Mouse (Mus musculus): ENCODE data around the gene Ppm1h. TPM values are rescaled to one million over a fixed set of nuclear protein-coding genes. Genes with fewer than 3 reads are reported as not detected.

Gene Ppm1h
- polyA plus RNA-seq, 1 experiment from 2014 or later: 2.2 TPM

DNA sequence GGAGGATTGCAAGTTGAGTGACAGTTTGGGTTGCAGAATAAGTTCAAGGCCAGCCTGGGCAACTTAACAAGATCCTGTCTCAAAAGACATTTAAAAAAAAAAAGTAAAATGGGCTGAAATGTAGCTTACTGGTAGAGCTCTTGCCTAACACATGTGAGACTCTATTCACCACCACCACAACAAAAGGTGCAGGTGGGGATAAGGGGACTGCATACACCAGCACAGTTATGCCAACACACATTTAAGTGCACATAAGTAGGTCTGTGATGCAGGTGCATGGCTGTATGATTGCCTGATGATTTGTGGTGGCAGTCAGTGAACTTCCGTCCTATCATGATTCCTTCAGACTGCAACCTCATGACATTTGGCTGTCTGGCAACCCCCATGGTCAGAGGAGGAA is 167.9 kb downstream of the Ppm1h start:
- Histone ChIP-seq H3K9me3 (replicated peaks) (no peaks in the 10 kb centered on the region), H3K9ac (no peak overlapping the region), H3K27me3 (no peaks in the 10 kb centered on the region), H3K4me1 (replicated peaks) (no peaks in the 10 kb centered on the region), H3K4me2 (no peak overlapping the region), H3K27ac (replicated peaks) (no peak overlapping the region), H3K4me3 (replicated peaks) (no peak overlapping the region), H3K36me3 (replicated peaks) (no peaks in the 10 kb centered on the region)
- ATAC-seq (ENCODE audit: insufficient read depth): no peak
- 57% methylated on average over 1 of the region's 1 CpGs for WGBS (ENCODE audit: insufficient replicate concordance)

DNA sequence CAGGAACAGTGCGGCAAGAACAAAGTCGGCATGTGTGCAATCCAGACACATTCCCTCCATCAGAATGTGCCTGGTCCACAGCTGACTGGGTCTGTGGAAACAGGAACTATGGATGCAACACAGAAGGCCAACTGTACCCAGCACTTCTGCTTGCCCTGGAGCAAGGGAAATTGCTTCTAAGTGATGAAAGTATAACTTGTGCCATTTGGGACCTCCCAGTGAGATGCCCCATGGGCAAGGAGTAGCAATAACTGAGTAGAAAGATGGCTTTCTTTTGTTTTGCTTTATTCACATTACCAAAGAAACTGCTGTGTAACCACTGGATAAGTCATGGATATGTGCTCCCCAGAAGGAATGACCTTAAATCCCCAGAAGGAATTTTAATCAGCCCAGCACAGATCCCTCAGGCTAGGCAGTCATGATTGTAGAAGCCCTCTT is 169.5 kb downstream of the Ppm1h start:
- H3K4me3 ChIP-seq (replicated peaks): no peak overlapping the region
- H3K4me2 ChIP-seq: no peak overlapping the region
- no peaks in the 10 kb centered on the region for H3K27me3 ChIP-seq
- no peak for ATAC-seq (ENCODE audit: insufficient read depth)
- no peak overlapping the region for H3K9ac ChIP-seq
- H3K4me1 ChIP-seq (replicated peaks): no peaks in the 10 kb centered on the region
- no peaks in the 10 kb centered on the region for H3K36me3 ChIP-seq (replicated peaks)
- 74% methylated on average over 2 of the region's 2 CpGs for WGBS (ENCODE audit: insufficient replicate concordance)
- H3K9me3 ChIP-seq (replicated peaks): no peaks in the 10 kb centered on the region
- no peak overlapping the region for H3K27ac ChIP-seq (replicated peaks)

DNA sequence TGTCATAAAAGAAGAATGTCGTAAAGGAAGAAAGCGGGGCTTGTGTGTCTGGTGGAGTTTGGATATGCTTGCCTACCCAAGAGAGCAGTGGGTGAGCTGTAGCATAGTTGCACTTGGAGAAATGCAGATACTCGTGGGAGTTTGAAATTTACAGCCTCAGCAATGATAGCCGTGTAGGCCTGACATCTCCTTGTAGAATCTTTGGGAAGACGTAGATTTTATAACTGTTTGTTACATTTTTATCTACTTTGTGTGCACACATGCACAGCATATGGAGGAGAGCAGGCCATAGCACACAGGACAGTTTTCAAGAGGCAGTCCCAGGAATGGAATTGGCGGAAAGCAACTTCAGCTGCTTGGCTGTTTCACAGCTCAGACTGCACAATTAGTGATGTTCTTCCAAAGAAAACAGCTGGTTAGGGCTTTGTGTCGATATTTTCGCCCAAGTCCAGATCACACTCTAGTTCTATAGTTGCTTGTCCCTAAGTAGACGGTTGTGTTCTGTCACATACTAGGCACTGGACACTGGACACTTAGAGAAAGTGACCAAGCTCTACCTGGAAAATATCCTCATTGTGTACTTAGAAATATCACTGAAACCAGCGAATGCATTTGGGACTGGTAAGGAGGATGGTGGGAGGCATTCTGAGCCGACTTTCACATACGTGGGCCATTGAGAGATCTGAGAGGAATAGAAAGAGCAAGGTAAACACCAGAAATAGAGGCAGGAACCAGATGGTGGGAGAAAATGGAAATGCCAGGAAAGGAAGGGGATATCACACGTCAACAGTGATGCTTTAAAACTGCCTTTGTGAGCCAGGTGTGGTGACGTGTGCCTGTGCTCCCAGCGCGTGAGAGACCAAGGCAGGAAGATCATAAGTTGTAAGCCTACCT is 173.0 kb downstream of the Ppm1h start:
- no peak overlapping the region for H3K27ac ChIP-seq (replicated peaks)
- 75% methylated on average over 16 of the region's 16 CpGs for WGBS (ENCODE audit: insufficient replicate concordance)
- no peak overlapping the region for H3K4me3 ChIP-seq (replicated peaks)
- no peak overlapping the region for H3K9ac ChIP-seq
- no peak overlapping the region for H3K4me2 ChIP-seq
- H3K27me3 ChIP-seq: no peaks in the 10 kb centered on the region
- no peaks in the 10 kb centered on the region for H3K9me3 ChIP-seq (replicated peaks)
- no peaks in the 10 kb centered on the region for H3K4me1 ChIP-seq (replicated peaks)
- ATAC-seq (ENCODE audit: insufficient read depth): no peak
- no peaks in the 10 kb centered on the region for H3K36me3 ChIP-seq (replicated peaks)

DNA sequence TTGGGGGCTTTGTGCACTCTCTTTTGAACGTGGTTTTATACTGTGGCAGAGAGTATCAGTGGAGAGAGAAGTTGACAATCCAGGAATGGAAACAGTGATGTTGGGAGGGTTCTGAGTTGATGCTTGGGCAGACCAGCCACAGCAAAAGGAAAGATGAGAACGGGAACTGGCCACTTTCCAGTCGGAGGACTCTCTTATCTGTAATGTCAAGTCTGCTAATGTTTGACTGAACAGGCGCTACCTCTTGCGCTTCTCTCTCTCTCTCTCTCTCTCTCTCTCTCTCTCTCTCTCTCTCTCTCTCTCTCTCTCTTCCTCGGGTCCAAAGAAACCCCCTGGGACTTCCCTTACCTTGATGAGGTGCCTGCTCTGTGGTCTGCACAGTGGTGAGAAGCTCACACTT is 176.0 kb downstream of the Ppm1h start:
- 44% methylated on average over 6 of the region's 6 CpGs for WGBS (ENCODE audit: insufficient replicate concordance)
- H3K27ac ChIP-seq (replicated peaks): no peak overlapping the region

DNA sequence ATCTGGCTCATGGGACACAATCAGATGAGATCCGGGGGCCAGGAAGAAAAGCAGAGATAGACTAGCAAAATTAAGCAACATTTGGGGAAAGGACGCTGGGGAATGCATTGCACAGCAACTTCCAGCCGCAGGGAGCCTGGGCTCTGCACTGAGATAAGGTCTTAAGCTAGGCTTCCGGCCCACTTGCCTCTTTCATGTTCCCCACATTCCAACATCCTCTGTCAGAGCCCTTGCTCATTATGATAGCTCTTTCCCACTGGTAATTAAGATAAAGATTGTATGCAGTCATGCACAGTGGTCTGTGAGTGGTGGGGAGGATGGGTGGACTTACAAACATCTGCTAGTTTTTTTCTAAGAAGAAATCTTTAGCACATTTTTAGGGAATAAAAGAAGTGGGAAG is 176.6 kb downstream of the Ppm1h start:
- H3K4me3 ChIP-seq (replicated peaks): no peak overlapping the region
- 36% methylated on average over 4 of the region's 4 CpGs for WGBS (ENCODE audit: insufficient replicate concordance)
- H3K9ac ChIP-seq: no peak overlapping the region
- 0 out of 2 replicates have a peak, but pooled peaks have one; percentile 37 for ATAC-seq (ENCODE audit: insufficient read depth)
- H3K9me3 ChIP-seq (replicated peaks): no peaks in the 10 kb centered on the region
- no peak overlapping the region for H3K4me2 ChIP-seq
- no peaks in the 10 kb centered on the region for H3K4me1 ChIP-seq (replicated peaks)
- no peak overlapping the region for H3K27ac ChIP-seq (replicated peaks)
- H3K27me3 ChIP-seq: no peaks in the 10 kb centered on the region
- no peaks in the 10 kb centered on the region for H3K36me3 ChIP-seq (replicated peaks)

More for the DNA sequence above, 176.0 kb downstream of the Ppm1h start:
- H3K4me1 ChIP-seq (replicated peaks): no peaks in the 10 kb centered on the region
- H3K36me3 ChIP-seq (replicated peaks): no peaks in the 10 kb centered on the region
- no peak for ATAC-seq (ENCODE audit: insufficient read depth)
- H3K4me3 ChIP-seq (replicated peaks): no peak overlapping the region
- no peak overlapping the region for H3K4me2 ChIP-seq
- no peaks in the 10 kb centered on the region for H3K27me3 ChIP-seq
- H3K9me3 ChIP-seq (replicated peaks): no peaks in the 10 kb centered on the region
- no peak overlapping the region for H3K9ac ChIP-seq

DNA sequence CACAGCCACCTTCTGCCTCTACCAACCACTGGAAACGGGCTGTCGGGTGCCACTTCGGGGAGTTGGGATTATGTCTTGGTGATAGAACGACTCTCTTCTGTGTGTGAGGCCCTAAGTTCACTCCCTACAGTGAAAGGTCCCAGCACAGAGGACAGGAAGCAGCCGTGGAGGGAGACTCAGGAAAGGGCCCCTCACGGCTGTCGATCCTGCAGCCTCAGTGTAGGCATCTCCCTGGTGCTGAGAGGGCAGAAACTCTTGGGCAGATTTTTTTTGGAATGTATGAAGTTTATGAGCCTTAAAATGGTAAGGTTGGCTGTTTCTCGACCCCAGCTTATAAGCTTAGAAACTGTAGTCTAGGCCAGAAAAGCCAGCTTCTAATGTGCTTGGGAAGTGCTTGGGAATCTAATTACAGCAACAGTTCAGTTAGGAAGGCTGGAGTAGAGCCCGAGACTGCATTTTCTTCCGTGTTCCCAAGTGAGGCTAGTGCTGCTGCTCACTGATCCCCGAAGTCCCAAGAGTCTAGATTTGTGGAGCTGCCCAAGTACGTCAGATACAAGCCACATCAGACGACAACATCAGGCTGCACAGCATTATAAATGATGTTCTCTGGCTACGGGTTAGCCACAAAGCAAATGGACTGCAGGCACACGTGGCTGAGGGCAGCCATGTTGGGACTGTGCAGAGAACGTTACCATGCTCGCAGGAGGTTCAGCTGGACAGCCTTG is 177.6 kb downstream of the Ppm1h start:
- Histone ChIP-seq H3K4me3 (replicated peaks) (no peak overlapping the region), H3K9ac (no peak overlapping the region), H3K36me3 (replicated peaks) (no peaks in the 10 kb centered on the region), H3K4me1 (replicated peaks) (no peaks in the 10 kb centered on the region), H3K9me3 (replicated peaks) (no peaks in the 10 kb centered on the region), H3K4me2 (no peak overlapping the region), H3K27ac (replicated peaks) (no peak overlapping the region), H3K27me3 (no peaks in the 10 kb centered on the region)
- ATAC-seq (ENCODE audit: insufficient read depth): no peak
- WGBS (ENCODE audit: insufficient replicate concordance): 47% methylated on average over 17 of the region's 17 CpGs

DNA sequence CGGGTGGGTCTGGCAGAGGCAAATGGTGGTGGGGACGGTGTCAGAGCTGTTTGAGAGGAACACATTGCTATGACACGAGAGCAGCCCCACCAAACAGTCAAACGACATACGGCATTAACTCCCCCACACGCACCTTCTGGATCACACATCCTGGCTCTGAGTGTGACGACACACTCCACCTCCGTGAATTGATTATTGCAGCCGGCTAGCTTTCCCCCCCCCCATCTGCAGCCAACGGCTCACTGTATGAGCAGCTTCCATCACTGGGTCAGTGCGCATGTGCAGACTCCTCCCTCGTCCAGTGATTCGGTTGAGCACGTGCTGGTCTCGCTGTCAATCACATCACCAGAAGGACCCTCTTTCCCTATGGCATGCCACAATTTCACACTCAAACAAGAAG is 178.6 kb downstream of the Ppm1h start:
- Histone ChIP-seq H3K27ac (replicated peaks) (no peak overlapping the region), H3K4me2 (no peak overlapping the region), H3K4me1 (replicated peaks) (no peaks in the 10 kb centered on the region), H3K9me3 (replicated peaks) (no peaks in the 10 kb centered on the region), H3K36me3 (replicated peaks) (no peaks in the 10 kb centered on the region), H3K4me3 (replicated peaks) (no peak overlapping the region), H3K27me3 (no peaks in the 10 kb centered on the region), H3K9ac (no peak overlapping the region)
- ATAC-seq (ENCODE audit: insufficient read depth): no peak
- 81% methylated on average over 15 of the region's 15 CpGs for WGBS (ENCODE audit: insufficient replicate concordance)

DNA sequence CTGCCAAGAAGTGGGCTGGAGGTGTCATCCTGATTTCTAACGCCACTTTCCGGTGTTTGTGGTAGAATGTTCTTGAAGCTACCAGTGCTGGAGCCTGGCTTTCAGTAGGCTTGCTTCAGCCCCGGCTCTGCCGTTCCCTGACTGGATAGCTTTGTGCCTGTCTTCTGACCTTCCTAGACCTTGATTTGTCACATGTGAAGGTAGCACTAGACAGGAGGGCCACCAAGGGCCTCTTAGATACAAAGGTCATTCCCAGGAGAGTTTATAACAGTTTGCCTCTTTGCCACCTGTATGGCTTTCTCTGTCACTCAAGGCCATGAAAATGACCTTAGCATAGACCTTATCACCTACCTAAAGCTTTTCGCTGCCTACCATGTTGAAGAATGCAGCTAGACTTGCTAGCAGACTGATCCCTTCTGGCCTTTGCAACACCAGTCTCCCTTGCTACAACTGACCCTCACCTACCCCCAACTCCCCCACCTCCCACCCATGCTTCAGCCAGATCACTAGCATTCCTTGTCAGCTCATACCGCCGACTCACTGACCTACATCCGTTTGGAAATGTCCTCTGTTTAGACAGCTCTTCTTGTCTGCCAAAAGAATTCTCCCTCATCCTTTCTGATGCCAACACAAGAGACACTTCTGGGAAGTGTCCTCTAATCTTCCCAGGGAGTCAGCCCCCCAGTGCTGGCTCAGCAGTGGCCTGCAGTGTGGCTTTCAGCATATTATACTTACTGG is 180.5 kb downstream of the Ppm1h start:
- no peak overlapping the region for H3K27ac ChIP-seq (replicated peaks)

DNA sequence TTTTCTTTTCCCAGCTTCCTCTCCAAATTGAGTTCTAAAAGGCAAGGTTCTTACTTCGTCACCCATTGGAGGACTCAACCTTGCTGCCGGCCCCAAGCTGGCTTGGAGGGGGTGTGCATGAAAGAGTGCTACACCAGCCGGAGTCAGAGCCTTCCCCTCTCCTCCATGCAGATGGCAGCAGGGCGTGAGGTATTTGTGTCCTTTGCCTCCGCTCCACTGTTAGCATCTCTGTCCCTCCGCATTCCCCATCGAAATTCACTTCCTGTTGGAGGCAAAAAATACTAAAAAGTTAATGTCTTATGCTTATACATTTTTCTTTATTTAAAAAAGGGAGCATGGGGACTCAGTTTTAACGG is 181.1 kb downstream of the Ppm1h start:
- H3K27me3 ChIP-seq: no peaks in the 10 kb centered on the region
- H3K9ac ChIP-seq: no peak overlapping the region
- no peak for ATAC-seq (ENCODE audit: insufficient read depth)
- H3K4me2 ChIP-seq: no peak overlapping the region
- H3K36me3 ChIP-seq (replicated peaks): no peaks in the 10 kb centered on the region
- H3K9me3 ChIP-seq (replicated peaks): no peaks in the 10 kb centered on the region
- H3K4me3 ChIP-seq (replicated peaks): no peak overlapping the region
- 74% methylated on average over 8 of the region's 8 CpGs for WGBS (ENCODE audit: insufficient replicate concordance)
- H3K4me1 ChIP-seq (replicated peaks): no peaks in the 10 kb centered on the region
- no peak overlapping the region for H3K27ac ChIP-seq (replicated peaks)

More for the DNA sequence above, 180.5 kb downstream of the Ppm1h start:
- Histone ChIP-seq H3K27me3 (no peaks in the 10 kb centered on the region), H3K4me3 (replicated peaks) (no peak overlapping the region), H3K36me3 (replicated peaks) (no peaks in the 10 kb centered on the region), H3K4me1 (replicated peaks) (no peaks in the 10 kb centered on the region), H3K4me2 (no peak overlapping the region), H3K9ac (no peak overlapping the region), H3K9me3 (replicated peaks) (no peaks in the 10 kb centered on the region)
- no peak for ATAC-seq (ENCODE audit: insufficient read depth)
- WGBS (ENCODE audit: insufficient replicate concordance): 68% methylated on average over 8 of the region's 8 CpGs

DNA sequence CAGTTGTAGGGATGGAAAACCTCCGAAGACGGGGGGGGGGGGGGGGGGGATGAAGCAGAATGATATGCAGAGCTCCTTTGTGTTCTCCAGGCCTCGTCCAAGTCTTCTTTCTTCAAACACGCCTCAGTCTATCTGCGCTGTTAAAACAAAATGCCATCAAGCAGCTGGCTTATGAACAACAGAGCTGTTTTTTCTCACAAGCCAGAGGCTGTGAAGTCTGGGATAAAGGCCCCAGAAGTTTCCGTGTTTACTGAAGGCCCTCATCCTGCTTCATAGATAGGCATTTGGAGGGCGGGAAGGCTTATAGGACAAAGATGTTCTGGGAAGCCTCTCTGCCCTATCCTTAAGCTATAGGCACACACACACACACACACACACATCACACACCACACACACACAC is 181.5 kb downstream of the Ppm1h start:
- Histone ChIP-seq H3K9me3 (replicated peaks) (no peaks in the 10 kb centered on the region), H3K36me3 (replicated peaks) (no peaks in the 10 kb centered on the region), H3K27me3 (no peaks in the 10 kb centered on the region), H3K4me2 (no peak overlapping the region), H3K27ac (replicated peaks) (no peak overlapping the region), H3K4me3 (replicated peaks) (no peak overlapping the region), H3K4me1 (replicated peaks) (no peaks in the 10 kb centered on the region), H3K9ac (no peak overlapping the region)
- 68% methylated on average over 7 of the region's 7 CpGs for WGBS (ENCODE audit: insufficient replicate concordance)
- ATAC-seq (ENCODE audit: insufficient read depth): no peak

Data from liver, embryonic 15.5 days (tissue).